ENCODE assay signal across 19 mouse cellular contexts in genomic region chr19:50331136-50331535, GRCm38 (mm10).
"Had no signal": no experiment of that assay in that cellular context is flagged by ENCODE, and none has a peak within 500 bp of the region (broad histone marks: within the 10 kb centered on the region; RNA-seq: fewer than 3 reads in every experiment).

No protein-coding gene starts in this region.

- H3K4me3 ChIP-seq: midbrain, embryonic 10.5 days; midbrain, embryonic 12.5 days; myocyte; neural tube, embryonic 13.5 days; neural tube, embryonic 15.5 days had no signal

- H3K4me2 ChIP-seq: lung, embryonic 14.5 days; midbrain, embryonic 12.5 days; neural tube, embryonic 13.5 days; neural tube, embryonic 15.5 days had no signal

- H3K27me3 ChIP-seq: midbrain, embryonic 12.5 days; neural tube, embryonic 13.5 days; neural tube, embryonic 15.5 days had no signal

- ATAC-seq: midbrain, embryonic 16.5 days had no signal

- H3K36me3 ChIP-seq: midbrain, embryonic 10.5 days; midbrain, embryonic 12.5 days; neural tube, embryonic 13.5 days; neural tube, embryonic 15.5 days had no signal

- H3K4me1 ChIP-seq: midbrain, embryonic 10.5 days; midbrain, embryonic 12.5 days; neural tube, embryonic 13.5 days; neural tube, embryonic 15.5 days had no signal

- H3K9ac ChIP-seq: lung, embryonic 14.5 days; midbrain, embryonic 12.5 days; neural tube, embryonic 13.5 days; neural tube, embryonic 15.5 days had no signal

- DNase-seq: lung, adult 18-20 months; lung, embryonic 14.5 days; lung, postnatal 10 days; lung, postnatal 4 days; midbrain, embryonic 14.5 days; retina, postnatal 1 day; right cerebral cortex, adult 18-20 months; right cerebral cortex, postnatal 25 days; right cerebral cortex, postnatal 4 days; spleen, adult 18-20 months; thymus, adult 18-20 months; thymus, postnatal 14 days; thymus, postnatal 36 days had no signal

- H3K27ac ChIP-seq: midbrain, embryonic 10.5 days; midbrain, embryonic 12.5 days; neural tube, embryonic 13.5 days; neural tube, embryonic 15.5 days had no signal

- H3K9me3 ChIP-seq: midbrain, embryonic 10.5 days; midbrain, embryonic 12.5 days; neural tube, embryonic 13.5 days; neural tube, embryonic 15.5 days had no signal
